Mouse (Mus musculus): ENCODE data around the gene Dusp15. TPM values are rescaled to one million over a fixed set of nuclear protein-coding genes. Genes with fewer than 3 reads are reported as not detected.
A peak's percentile ranks its signal among the peaks of the same experiment; 100 is the strongest.

Gene Dusp15
- polyA plus RNA-seq, 1 experiment, result 0.21 TPM

GRCm38 (mm10) chr2:152926896-152927295, 24.6 kb downstream of the Dusp15 start:
- H3K4me1 ChIP-seq (ENCODE audit: control insufficient read depth, insufficient read depth, insufficient read length), result no peaks in the 10 kb centered on the region
- 56% methylated on average over 9 of the region's 9 CpGs for WGBS
- H3K4me3 ChIP-seq (ENCODE audit: extremely low read depth, insufficient read depth, insufficient read length), result no peak overlapping the region
- H3K27me3 ChIP-seq (ENCODE audit: control insufficient read depth, insufficient read depth, low read length), result no peaks in the 10 kb centered on the region
- H3K27ac ChIP-seq (ENCODE audit: insufficient read depth, low read length), result no peak overlapping the region
- no peaks in the 10 kb centered on the region for H3K36me3 ChIP-seq (ENCODE audit: control insufficient read depth, insufficient read depth, low read length)
- no peak for DNase-seq (ENCODE audit: low read depth in 1 of 2, low spot score in 2 of 2)
- TF ChIP-seq POLR2A (IDR thresholded peaks at IDR 0.05; ENCODE audit: low read depth, low read length), result no peak
- TF ChIP-seq CTCF (IDR thresholded peaks at IDR 0.05; ENCODE audit: extremely low read depth, insufficient read depth, insufficient read length, insufficient replicate concordance), result no peak

GRCm38 (mm10) chr2:152925189-152925872, 26.2 kb downstream of the Dusp15 start:
- Histone ChIP-seq H3K27me3 (ENCODE audit: control insufficient read depth, insufficient read depth, low read length) (no peaks in the 10 kb centered on the region), H3K4me1 (ENCODE audit: control insufficient read depth, insufficient read depth, insufficient read length) (no peaks in the 10 kb centered on the region), H3K4me3 (ENCODE audit: extremely low read depth, insufficient read depth, insufficient read length) (no peak overlapping the region), H3K27ac (ENCODE audit: insufficient read depth, low read length) (peak overlapping the region; percentile 62; the same call in 1 of the 2 replicates), H3K36me3 (ENCODE audit: control insufficient read depth, insufficient read depth, low read length) (no peaks in the 10 kb centered on the region)
- whole genome bisulfite sequencing, result 59% methylated on average over 11 of the region's 11 CpGs
- no peak for DNase-seq (ENCODE audit: low read depth in 1 of 2, low spot score in 2 of 2)
- TF ChIP-seq CTCF (IDR thresholded peaks at IDR 0.05; ENCODE audit: extremely low read depth, insufficient read depth, insufficient read length, insufficient replicate concordance) (no peak), POLR2A (IDR thresholded peaks at IDR 0.05; ENCODE audit: low read depth, low read length) (no peak)

GRCm38 (mm10) chr2:152924543-152924942, 27.0 kb downstream of the Dusp15 start:
- WGBS, result 60% methylated on average over 5 of the region's 5 CpGs
- no peak for TF ChIP-seq POLR2A (IDR thresholded peaks at IDR 0.05; ENCODE audit: low read depth, low read length)
- TF ChIP-seq CTCF (IDR thresholded peaks at IDR 0.05; ENCODE audit: extremely low read depth, insufficient read depth, insufficient read length, insufficient replicate concordance), result no peak

GRCm38 (mm10) chr2:152924128-152924527, 27.4 kb downstream of the Dusp15 start:
- no peak for DNase-seq (ENCODE audit: low read depth in 1 of 2, low spot score in 2 of 2)
- TF ChIP-seq CTCF (IDR thresholded peaks at IDR 0.05; ENCODE audit: extremely low read depth, insufficient read depth, insufficient read length, insufficient replicate concordance), result no peak
- Histone ChIP-seq H3K4me3 (ENCODE audit: extremely low read depth, insufficient read depth, insufficient read length) (no peak overlapping the region), H3K27me3 (ENCODE audit: control insufficient read depth, insufficient read depth, low read length) (no peaks in the 10 kb centered on the region), H3K36me3 (ENCODE audit: control insufficient read depth, insufficient read depth, low read length) (no peaks in the 10 kb centered on the region), H3K27ac (ENCODE audit: insufficient read depth, low read length) (no peak overlapping the region), H3K4me1 (ENCODE audit: control insufficient read depth, insufficient read depth, insufficient read length) (no peaks in the 10 kb centered on the region)
- 72% methylated on average over 8 of the region's 8 CpGs for WGBS

More at GRCm38 (mm10) chr2:152924543-152924942, 27.0 kb downstream of the Dusp15 start:
- Histone ChIP-seq H3K4me1 (ENCODE audit: control insufficient read depth, insufficient read depth, insufficient read length) (no peaks in the 10 kb centered on the region), H3K27ac (ENCODE audit: insufficient read depth, low read length) (no peak overlapping the region), H3K27me3 (ENCODE audit: control insufficient read depth, insufficient read depth, low read length) (no peaks in the 10 kb centered on the region), H3K4me3 (ENCODE audit: extremely low read depth, insufficient read depth, insufficient read length) (no peak overlapping the region), H3K36me3 (ENCODE audit: control insufficient read depth, insufficient read depth, low read length) (no peaks in the 10 kb centered on the region)
- DNase-seq (ENCODE audit: low read depth in 1 of 2, low spot score in 2 of 2), result no peak

GRCm38 (mm10) chr2:152923621-152924020, 27.9 kb downstream of the Dusp15 start:
- 83% methylated on average over 3 of the region's 3 CpGs for WGBS
- Histone ChIP-seq H3K4me3 (ENCODE audit: extremely low read depth, insufficient read depth, insufficient read length) (no peak overlapping the region), H3K27me3 (ENCODE audit: control insufficient read depth, insufficient read depth, low read length) (no peaks in the 10 kb centered on the region), H3K36me3 (ENCODE audit: control insufficient read depth, insufficient read depth, low read length) (no peaks in the 10 kb centered on the region), H3K4me1 (ENCODE audit: control insufficient read depth, insufficient read depth, insufficient read length) (no peaks in the 10 kb centered on the region), H3K27ac (ENCODE audit: insufficient read depth, low read length) (no peak overlapping the region)
- TF ChIP-seq CTCF (IDR thresholded peaks at IDR 0.05; ENCODE audit: extremely low read depth, insufficient read depth, insufficient read length, insufficient replicate concordance) (no peak), POLR2A (IDR thresholded peaks at IDR 0.05; ENCODE audit: low read depth, low read length) (no peak)
- no peak for DNase-seq (ENCODE audit: low read depth in 1 of 2, low spot score in 2 of 2)

- Histone ChIP-seq H3K36me3 (ENCODE audit: control insufficient read depth, insufficient read depth, low read length) (no peaks in the 10 kb centered on the region), H3K4me1 (ENCODE audit: control insufficient read depth, insufficient read depth, insufficient read length) (no peaks in the 10 kb centered on the region), H3K27ac (ENCODE audit: insufficient read depth, low read length) (no peak overlapping the region), H3K4me3 (ENCODE audit: extremely low read depth, insufficient read depth, insufficient read length) (no peak overlapping the region), H3K27me3 (ENCODE audit: control insufficient read depth, insufficient read depth, low read length) (no peaks in the 10 kb centered on the region)
- no peak for TF ChIP-seq CTCF (IDR thresholded peaks at IDR 0.05; ENCODE audit: extremely low read depth, insufficient read depth, insufficient read length, insufficient replicate concordance)
- no peak for TF ChIP-seq POLR2A (IDR thresholded peaks at IDR 0.05; ENCODE audit: low read depth, low read length)
- no peak for DNase-seq (ENCODE audit: low read depth in 1 of 2, low spot score in 2 of 2)
- WGBS, result 60% methylated on average over 7 of the region's 7 CpGs
Observed at GRCm38 (mm10) chr2:152922376-152922775, 29.1 kb downstream of the Dusp15 start.

- WGBS, result 79% methylated on average over 9 of the region's 9 CpGs
- Histone ChIP-seq H3K36me3 (ENCODE audit: control insufficient read depth, insufficient read depth, low read length) (no peaks in the 10 kb centered on the region), H3K4me3 (ENCODE audit: extremely low read depth, insufficient read depth, insufficient read length) (no peak overlapping the region), H3K27ac (ENCODE audit: insufficient read depth, low read length) (no peak overlapping the region), H3K4me1 (ENCODE audit: control insufficient read depth, insufficient read depth, insufficient read length) (peaks cover 2% of the 10 kb centered on the region; the same call in 1 of the 2 replicates), H3K27me3 (ENCODE audit: control insufficient read depth, insufficient read depth, low read length) (peaks cover 4% of the 10 kb centered on the region; the same call in 1 of the 2 replicates)
- no peak for DNase-seq (ENCODE audit: low read depth in 1 of 2, low spot score in 2 of 2)
- TF ChIP-seq POLR2A (IDR thresholded peaks at IDR 0.05; ENCODE audit: low read depth, low read length) (no peak), CTCF (IDR thresholded peaks at IDR 0.05; ENCODE audit: extremely low read depth, insufficient read depth, insufficient read length, insufficient replicate concordance) (no peak)
Observed at GRCm38 (mm10) chr2:152917671-152918070, 33.8 kb downstream of the Dusp15 start.

Measured in spleen, adult 2 months (tissue).